Mouse (Mus musculus): ENCODE measurements at regions not wholly inside any gene's neighbourhood (a gene's known extent, or its start where the extent isn't known, plus 50 kb on each side); places are given as distances from the start of the nearest gene placed in this dataset.
"Not testable (repeated sequence)": the region's sequence is repeated elsewhere in the genome, so short reads cannot be mapped to it uniquely, and the experiment has no call there.

DNA sequence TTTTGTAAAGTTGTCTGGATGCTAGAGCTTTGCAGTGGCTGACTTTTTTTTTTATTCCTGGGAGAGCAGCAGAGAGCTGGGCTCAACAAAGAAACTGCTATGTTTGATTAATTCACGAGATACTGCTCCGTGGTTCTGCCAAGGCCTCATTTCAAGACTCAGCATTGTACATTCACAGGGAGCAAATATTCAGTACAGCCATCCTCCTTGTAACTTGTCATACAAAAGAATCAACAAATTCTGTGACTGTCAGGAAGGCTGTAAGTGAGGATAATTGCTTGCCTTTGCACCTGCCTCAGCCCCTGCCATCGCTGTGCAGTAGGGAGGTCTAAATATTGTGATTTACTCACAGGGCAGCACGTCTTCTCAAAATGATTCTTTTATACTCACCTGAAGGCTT lies 2705.5 kb downstream of the Poteg start:
- dilution Hi-C loops (cut with MboI; ENCODE audit: extremely low pct_ligation_motif_present, extremely low pct_unique_long_range_greater_than_20kb, low sequenced_read_pairs) (no loop called here), in situ Hi-C loops (cut with MboI; ENCODE audit: low pct_ligation_motif_present, low pct_unique_long_range_greater_than_20kb, low sequenced_read_pairs) (no loop called here)
- H3K9ac ChIP-seq (ENCODE audit: insufficient read depth, low read depth), result no peak overlapping the region
- no peaks in the 10 kb centered on the region for H3K9me3 ChIP-seq (replicated peaks; ENCODE audit: low read length)
- TF ChIP-seq MAZ (IDR thresholded peaks at IDR 0.05; ENCODE audit: low read depth, low read length) (no peak), IRF4 (IDR thresholded peaks at IDR 0.05; ENCODE audit: low read depth, low read length) (no peak), MXI1 (IDR thresholded peaks at IDR 0.05; ENCODE audit: low read depth, low read length) (no peak), RAD21 (IDR thresholded peaks at IDR 0.05; ENCODE audit: low read depth, low read length) (no peak), ELF1 (IDR thresholded peaks at IDR 0.05; ENCODE audit: low read depth, low read length) (no peak), RCOR1 (conservative IDR thresholded peaks at IDR 0.05; ENCODE audit: low read depth, low read length) (no peak), NRF1 (IDR thresholded peaks at IDR 0.05; ENCODE audit: low read depth, low read length) (no peak), NELFE (IDR thresholded peaks at IDR 0.05; ENCODE audit: low read depth, low read length) (no peak), ETS1 (conservative IDR thresholded peaks at IDR 0.05; ENCODE audit: low read depth, low read length) (no peak)
- no peaks in the 10 kb centered on the region for H3K27me3 ChIP-seq (replicated peaks)
- H3K4me3 ChIP-seq (replicated peaks in 1 of 3; ENCODE audit: low read depth in 2 of 3, low read length in 2 of 3, poor library complexity in 1 of 3), result no peak overlapping the region
- DNase-seq (ENCODE audit: extremely low read depth), result no peak
- H3K27ac ChIP-seq (ENCODE audit: insufficient read depth, low read depth), result no peak overlapping the region
- no peak overlapping the region for H3K4me2 ChIP-seq (ENCODE audit: insufficient read depth, low read depth, poor library complexity, severe bottlenecking)
- H3K4me1 ChIP-seq (ENCODE audit: control insufficient read depth in 1 of 2, insufficient read depth in 2 of 2), result no peaks in the 10 kb centered on the region
- H3K79me2 ChIP-seq (replicated peaks; ENCODE audit: control insufficient read depth, extremely low read depth, insufficient read depth, poor library complexity, severe bottlenecking), result no peaks in the 10 kb centered on the region
- no peaks in the 10 kb centered on the region for H3K36me3 ChIP-seq (replicated peaks in 1 of 2; ENCODE audit: control insufficient read depth in 1 of 2, insufficient read depth in 1 of 2, low read length in 1 of 2)

GRCm38 (mm10) chr8:30171881-30172280 lies 2724.4 kb downstream of the Poteg start:
- dilution Hi-C loops (cut with MboI; ENCODE audit: extremely low pct_ligation_motif_present, extremely low pct_unique_long_range_greater_than_20kb, low sequenced_read_pairs), result no loop called here
- no peak overlapping the region for H3K27ac ChIP-seq (ENCODE audit: insufficient read depth, low read depth)
- no peaks in the 10 kb centered on the region for H3K36me3 ChIP-seq (replicated peaks in 1 of 2; ENCODE audit: control insufficient read depth in 1 of 2, insufficient read depth in 1 of 2, low read length in 1 of 2)
- no peak overlapping the region for H3K4me3 ChIP-seq (replicated peaks in 1 of 3; ENCODE audit: low read depth in 2 of 3, low read length in 2 of 3, poor library complexity in 1 of 3)
- in situ Hi-C loops (cut with MboI; ENCODE audit: low pct_ligation_motif_present, low pct_unique_long_range_greater_than_20kb, low sequenced_read_pairs), result no loop called here
- H3K4me2 ChIP-seq (ENCODE audit: insufficient read depth, low read depth, poor library complexity, severe bottlenecking), result no peak overlapping the region
- no peak for DNase-seq (ENCODE audit: extremely low read depth)
- TF ChIP-seq NELFE (IDR thresholded peaks at IDR 0.05; ENCODE audit: low read depth, low read length) (no peak), MXI1 (IDR thresholded peaks at IDR 0.05; ENCODE audit: low read depth, low read length) (no peak), POLR2AphosphoS2 (IDR thresholded peaks at IDR 0.05; ENCODE audit: low read depth, low read length) (no peak), UBTF (IDR thresholded peaks at IDR 0.05; ENCODE audit: low read depth, low read length) (no peak), MEF2A (IDR thresholded peaks at IDR 0.05; ENCODE audit: borderline replicate concordance, low read depth, low read length) (no peak)
- no peaks in the 10 kb centered on the region for H3K79me2 ChIP-seq (replicated peaks; ENCODE audit: control insufficient read depth, extremely low read depth, insufficient read depth, poor library complexity, severe bottlenecking)
- no peak overlapping the region for H3K9ac ChIP-seq (ENCODE audit: insufficient read depth, low read depth)
- no peaks in the 10 kb centered on the region for H3K9me3 ChIP-seq (replicated peaks; ENCODE audit: low read length)
- H3K27me3 ChIP-seq (replicated peaks), result no peaks in the 10 kb centered on the region
- H3K4me1 ChIP-seq (ENCODE audit: control insufficient read depth in 1 of 2, insufficient read depth in 2 of 2), result no peaks in the 10 kb centered on the region

GRCm38 (mm10) chr8:30202746-30203145 lies 2755.3 kb downstream of the Poteg start:
- in situ Hi-C loops (cut with MboI; ENCODE audit: low pct_ligation_motif_present, low pct_unique_long_range_greater_than_20kb, low sequenced_read_pairs); dilution Hi-C loops (cut with MboI; ENCODE audit: extremely low pct_ligation_motif_present, extremely low pct_unique_long_range_greater_than_20kb, low sequenced_read_pairs); H3K4me1 ChIP-seq (ENCODE audit: control insufficient read depth in 1 of 2, insufficient read depth in 2 of 2): not testable (repeated sequence)

More at GRCm38 (mm10) chr8:30202746-30203145, 2755.3 kb downstream of the Poteg start:
- H3K9me3 ChIP-seq (replicated peaks; ENCODE audit: low read length); H3K9ac ChIP-seq (ENCODE audit: insufficient read depth, low read depth); H3K36me3 ChIP-seq (replicated peaks in 1 of 2; ENCODE audit: control insufficient read depth in 1 of 2, insufficient read depth in 1 of 2, low read length in 1 of 2); H3K4me2 ChIP-seq (ENCODE audit: insufficient read depth, low read depth, poor library complexity, severe bottlenecking); H3K79me2 ChIP-seq (replicated peaks; ENCODE audit: control insufficient read depth, extremely low read depth, insufficient read depth, poor library complexity, severe bottlenecking); H3K4me3 ChIP-seq (replicated peaks in 1 of 3; ENCODE audit: low read depth in 2 of 3, low read length in 2 of 3, poor library complexity in 1 of 3); H3K27ac ChIP-seq (ENCODE audit: insufficient read depth, low read depth); DNase-seq (ENCODE audit: extremely low read depth); H3K27me3 ChIP-seq (replicated peaks): not testable (repeated sequence)
